Mouse (Mus musculus): ENCODE results near the gene Slc12a4. TPM values are rescaled to one million over a fixed set of nuclear protein-coding genes. Genes with fewer than 3 reads are reported as not detected.

The Slc12a4 gene
- polyA plus RNA-seq, 1 experiment from 2014 or later, result 56.3 TPM

- Histone ChIP-seq H3K9me3 (no peaks in the 10 kb centered on the region), H3K27ac (peak overlapping the region; percentile 85), H3K4me1 (peaks cover 41% of the 10 kb centered on the region), H3K9ac (peak overlapping the region; percentile 90), H3K4me2 (replicated peaks) (peak overlapping the region; percentile 71), H3K4me3 (peak overlapping the region; percentile 81), H3K27me3 (no peaks in the 10 kb centered on the region), H3K36me3 (peaks cover 3% of the 10 kb centered on the region; the same call in 1 of the 2 replicates)
- ATAC-seq (ENCODE audit: low FRiP score, low read depth), result peak; percentile 74
- WGBS, result under 1% methylated on average over 40 of the region's 40 CpGs
Observed at GRCm38 (mm10) chr8:105965266-105965904, 512 bp downstream of the Slc12a4 start.

GRCm38 (mm10) chr8:105964506-105965265 lies 1.2 kb downstream of the Slc12a4 start:
- Histone ChIP-seq H3K9ac (peak overlapping the region; percentile 90), H3K27me3 (no peaks in the 10 kb centered on the region), H3K4me3 (peak overlapping the region; percentile 81), H3K4me2 (replicated peaks) (peak overlapping the region; percentile 71), H3K4me1 (peaks cover 48% of the 10 kb centered on the region), H3K27ac (peak overlapping the region; percentile 85; the same call in 1 of the 2 replicates), H3K9me3 (no peaks in the 10 kb centered on the region), H3K36me3 (peaks cover 10% of the 10 kb centered on the region)
- ATAC-seq (ENCODE audit: low FRiP score, low read depth), result 0 out of 2 replicates have a peak, but pooled peaks have one; percentile 6
- 58% methylated on average over 12 of the region's 12 CpGs for WGBS

GRCm38 (mm10) chr8:105961536-105961935 lies 4.4 kb downstream of the Slc12a4 start:
- no peaks in the 10 kb centered on the region for H3K27me3 ChIP-seq
- no peak overlapping the region for H3K9ac ChIP-seq
- ATAC-seq (ENCODE audit: low FRiP score, low read depth), result no peak
- 85% methylated on average over 10 of the region's 10 CpGs for WGBS
- no peak overlapping the region for H3K4me2 ChIP-seq (replicated peaks)
- H3K4me3 ChIP-seq, result no peak overlapping the region
- H3K9me3 ChIP-seq, result no peaks in the 10 kb centered on the region
- peaks cover 45% of the 10 kb centered on the region for H3K4me1 ChIP-seq
- H3K36me3 ChIP-seq, result peaks cover 39% of the 10 kb centered on the region
- H3K27ac ChIP-seq, result no peak overlapping the region

- no peaks in the 10 kb centered on the region for H3K27me3 ChIP-seq
- ATAC-seq (ENCODE audit: low FRiP score, low read depth), result no peak
- H3K27ac ChIP-seq, result no peak overlapping the region
- 70% methylated on average over 14 of the region's 14 CpGs for WGBS
- H3K9ac ChIP-seq, result no peak overlapping the region
- peaks cover 40% of the 10 kb centered on the region for H3K4me1 ChIP-seq
- no peak overlapping the region for H3K4me3 ChIP-seq
- H3K36me3 ChIP-seq, result peaks cover 43% of the 10 kb centered on the region
- no peaks in the 10 kb centered on the region for H3K9me3 ChIP-seq
- H3K4me2 ChIP-seq (replicated peaks), result no peak overlapping the region
Observed at GRCm38 (mm10) chr8:105961101-105961500, 4.8 kb downstream of the Slc12a4 start.

GRCm38 (mm10) chr8:105959350-105959749 lies 6.5 kb downstream of the Slc12a4 start:
- H3K4me1 ChIP-seq, result peaks cover 30% of the 10 kb centered on the region
- H3K9ac ChIP-seq, result no peak overlapping the region
- H3K4me3 ChIP-seq, result no peak overlapping the region
- H3K36me3 ChIP-seq, result peaks cover 60% of the 10 kb centered on the region
- H3K27me3 ChIP-seq, result no peaks in the 10 kb centered on the region
- no peak overlapping the region for H3K27ac ChIP-seq
- ATAC-seq (ENCODE audit: low FRiP score, low read depth), result no peak
- no peaks in the 10 kb centered on the region for H3K9me3 ChIP-seq
- H3K4me2 ChIP-seq (replicated peaks), result no peak overlapping the region
- 78% methylated on average over 7 of the region's 7 CpGs for WGBS

GRCm38 (mm10) chr8:105957813-105958212 lies 8.1 kb downstream of the Slc12a4 start:
- Histone ChIP-seq H3K36me3 (peaks cover 75% of the 10 kb centered on the region), H3K27ac (no peak overlapping the region; the same call in 1 of the 2 replicates), H3K4me2 (replicated peaks) (no peak overlapping the region), H3K4me1 (peaks cover 15% of the 10 kb centered on the region), H3K9me3 (no peaks in the 10 kb centered on the region), H3K9ac (no peak overlapping the region), H3K4me3 (no peak overlapping the region), H3K27me3 (no peaks in the 10 kb centered on the region)
- 66% methylated on average over 3 of the region's 4 CpGs for WGBS
- ATAC-seq (ENCODE audit: low FRiP score, low read depth), result no peak

GRCm38 (mm10) chr8:105956556-105956955 lies 9.3 kb downstream of the Slc12a4 start:
- 91% methylated on average over 4 of the region's 4 CpGs for WGBS
- Histone ChIP-seq H3K4me1 (peaks cover 14% of the 10 kb centered on the region), H3K36me3 (peaks cover 83% of the 10 kb centered on the region), H3K27me3 (no peaks in the 10 kb centered on the region), H3K27ac (no peak overlapping the region), H3K9me3 (no peaks in the 10 kb centered on the region), H3K9ac (no peak overlapping the region), H3K4me2 (replicated peaks) (no peak overlapping the region), H3K4me3 (no peak overlapping the region)
- no peak for ATAC-seq (ENCODE audit: low FRiP score, low read depth)

GRCm38 (mm10) chr8:105951057-105951659 lies 14.7 kb downstream of the Slc12a4 start:
- peaks cover 26% of the 10 kb centered on the region for H3K4me1 ChIP-seq
- H3K4me3 ChIP-seq, result no peak overlapping the region
- peak overlapping the region; percentile 85 for H3K27ac ChIP-seq
- no peaks in the 10 kb centered on the region for H3K27me3 ChIP-seq
- WGBS, result 44% methylated on average over 7 of the region's 7 CpGs
- H3K9me3 ChIP-seq, result no peaks in the 10 kb centered on the region
- H3K9ac ChIP-seq, result peak overlapping the region; percentile 45; the same call in 1 of the 2 replicates
- no peak overlapping the region; the same call in 1 of the 2 replicates for H3K4me2 ChIP-seq (replicated peaks)
- peaks cover 95% of the 10 kb centered on the region for H3K36me3 ChIP-seq
- ATAC-seq (ENCODE audit: low FRiP score, low read depth), result peak; percentile 89

GRCm38 (mm10) chr8:105949350-105949749 lies 16.5 kb downstream of the Slc12a4 start:
- Histone ChIP-seq H3K4me2 (replicated peaks) (no peak overlapping the region), H3K36me3 (peaks cover 94% of the 10 kb centered on the region), H3K27ac (peak overlapping the region; percentile 10; the same call in 1 of the 2 replicates), H3K4me3 (no peak overlapping the region), H3K4me1 (peaks cover 26% of the 10 kb centered on the region), H3K9ac (0 out of 2 replicates have a peak overlapping the region, but pooled peaks have one; percentile 19), H3K27me3 (no peaks in the 10 kb centered on the region), H3K9me3 (no peaks in the 10 kb centered on the region)
- ATAC-seq (ENCODE audit: low FRiP score, low read depth), result 0 out of 2 replicates have a peak, but pooled peaks have one; percentile 29
- WGBS, result 80% methylated on average over 10 of the region's 10 CpGs

GRCm38 (mm10) chr8:105943321-105943739 lies 22.6 kb downstream of the Slc12a4 start, which contains the start of gene Lcat:
Lcat (minus strand) TSS chr8:105943382.
- H3K36me3 ChIP-seq, result peaks cover 87% of the 10 kb centered on the region
- H3K27me3 ChIP-seq, result no peaks in the 10 kb centered on the region
- H3K4me1 ChIP-seq, result peaks cover 3% of the 10 kb centered on the region; the same call in 1 of the 2 replicates
- no peak within 1 kb of the TSS for H3K27ac ChIP-seq
- no peak within 1 kb of the TSS for H3K9ac ChIP-seq
- ATAC-seq (ENCODE audit: low FRiP score, low read depth), result no peak
- no peaks in the 10 kb centered on the region for H3K9me3 ChIP-seq
- no peak within 1 kb of the TSS for H3K4me3 ChIP-seq
- 89% methylated on average over 8 of the region's 8 CpGs for WGBS
- H3K4me2 ChIP-seq (replicated peaks), result no peak within 1 kb of the TSS

- no peak overlapping the region for H3K9ac ChIP-seq
- H3K27ac ChIP-seq, result no peak overlapping the region
- H3K36me3 ChIP-seq, result peaks cover 79% of the 10 kb centered on the region
- no peaks in the 10 kb centered on the region for H3K27me3 ChIP-seq
- H3K4me2 ChIP-seq (replicated peaks), result no peak overlapping the region
- H3K4me1 ChIP-seq, result peaks cover 10% of the 10 kb centered on the region; the same call in 1 of the 2 replicates
- no peaks in the 10 kb centered on the region for H3K9me3 ChIP-seq
- 96% methylated on average over 5 of the region's 5 CpGs for WGBS
- no peak for ATAC-seq (ENCODE audit: low FRiP score, low read depth)
- no peak overlapping the region for H3K4me3 ChIP-seq
Observed at GRCm38 (mm10) chr8:105942542-105942941, 23.4 kb downstream of the Slc12a4 start.

- 92% methylated on average over 11 of the region's 11 CpGs for WGBS
- ATAC-seq (ENCODE audit: low FRiP score, low read depth), result no peak
- no peak overlapping the region for H3K9ac ChIP-seq
- peaks cover 74% of the 10 kb centered on the region for H3K36me3 ChIP-seq
- no peaks in the 10 kb centered on the region for H3K9me3 ChIP-seq
- H3K4me1 ChIP-seq, result peaks cover 10% of the 10 kb centered on the region; the same call in 1 of the 2 replicates
- no peak overlapping the region for H3K4me3 ChIP-seq
- H3K27ac ChIP-seq, result no peak overlapping the region
- H3K27me3 ChIP-seq, result no peaks in the 10 kb centered on the region
- no peak overlapping the region for H3K4me2 ChIP-seq (replicated peaks)
Observed at GRCm38 (mm10) chr8:105942026-105942425, 23.9 kb downstream of the Slc12a4 start.
